Mouse (Mus musculus) heart, adult 8-10 months (tissue): Measurements from ENCODE around the gene Limd2. TPM values are rescaled to one million over a fixed set of nuclear protein-coding genes. Genes with fewer than 3 reads are reported as not detected.

Experiments used
- DNase-seq: peaks from one replicate; pipeline ENCODE4 v3.0.0; 2022; ENCODE audit warnings: low spot score
- total RNA-seq, 4 experiments: library from RNA; stranded (reverse); gene quantifications; 2 replicates each; pipeline ENCODE4 v1.2.4; 2022

The Limd2 gene
- total RNA-seq, 4 experiments from 2014 or later = 1.7 to 3.9 (median 3.4) TPM

DNA sequence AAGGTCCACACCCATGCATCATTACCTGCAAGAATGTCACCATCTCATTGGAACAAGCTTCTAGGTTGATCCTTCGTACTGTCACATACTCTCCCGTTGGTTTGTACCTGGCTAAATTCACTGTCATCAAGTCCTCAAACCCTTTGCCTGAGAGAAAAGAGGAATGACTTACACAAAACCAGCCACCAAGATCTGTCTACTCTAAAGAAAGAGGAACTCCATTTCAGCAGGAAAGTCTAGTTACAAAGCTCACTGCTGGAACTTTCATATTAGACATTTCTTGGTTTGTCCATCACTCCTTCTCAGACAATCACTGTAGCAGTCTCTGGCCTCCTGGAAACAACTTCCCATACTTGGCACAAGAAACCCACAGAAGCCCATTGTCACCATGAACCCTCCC, 12.6 kb upstream of the Limd2 start:
- no peak for DNase-seq

DNA sequence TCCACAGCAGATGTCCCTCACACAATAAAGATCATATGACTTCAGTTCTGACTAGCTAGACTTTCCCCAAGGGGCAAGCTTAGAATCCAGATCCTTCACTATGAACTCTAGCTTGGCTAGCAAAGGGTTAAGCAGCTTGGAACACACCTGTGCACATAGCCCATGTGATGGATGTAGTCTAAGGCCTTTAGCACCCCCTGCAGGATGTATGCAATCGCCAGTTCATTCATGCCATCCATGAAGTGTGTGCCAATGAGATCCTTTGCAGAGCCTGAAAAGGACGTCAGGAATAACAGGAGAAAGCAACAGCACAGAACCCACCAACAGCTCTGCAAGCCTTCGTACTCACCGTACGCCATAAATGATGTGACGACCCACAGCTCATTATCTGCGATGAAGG, 10.1 kb upstream of the Limd2 start:
- DNase-seq = no peak

DNA sequence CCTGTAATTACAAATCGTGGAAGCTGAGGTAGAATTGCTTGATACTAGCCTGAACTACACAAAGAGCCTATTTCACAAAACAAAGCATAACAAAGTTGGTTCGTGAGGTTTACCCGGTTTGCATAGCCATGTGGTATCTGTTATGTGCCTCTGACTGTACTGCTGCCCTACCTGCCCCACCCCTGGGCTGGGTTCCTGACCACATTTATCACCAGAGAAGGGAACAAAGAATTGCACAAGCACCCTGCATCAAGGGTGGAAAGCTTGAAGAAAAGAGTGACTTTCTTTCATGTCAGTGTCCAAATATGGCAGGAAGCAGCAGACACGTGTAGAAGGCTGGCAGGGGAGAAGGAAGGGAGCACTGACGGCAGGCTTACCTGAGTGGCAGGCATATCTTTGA, 6.8 kb upstream of the Limd2 start:
- no peak for DNase-seq

DNA sequence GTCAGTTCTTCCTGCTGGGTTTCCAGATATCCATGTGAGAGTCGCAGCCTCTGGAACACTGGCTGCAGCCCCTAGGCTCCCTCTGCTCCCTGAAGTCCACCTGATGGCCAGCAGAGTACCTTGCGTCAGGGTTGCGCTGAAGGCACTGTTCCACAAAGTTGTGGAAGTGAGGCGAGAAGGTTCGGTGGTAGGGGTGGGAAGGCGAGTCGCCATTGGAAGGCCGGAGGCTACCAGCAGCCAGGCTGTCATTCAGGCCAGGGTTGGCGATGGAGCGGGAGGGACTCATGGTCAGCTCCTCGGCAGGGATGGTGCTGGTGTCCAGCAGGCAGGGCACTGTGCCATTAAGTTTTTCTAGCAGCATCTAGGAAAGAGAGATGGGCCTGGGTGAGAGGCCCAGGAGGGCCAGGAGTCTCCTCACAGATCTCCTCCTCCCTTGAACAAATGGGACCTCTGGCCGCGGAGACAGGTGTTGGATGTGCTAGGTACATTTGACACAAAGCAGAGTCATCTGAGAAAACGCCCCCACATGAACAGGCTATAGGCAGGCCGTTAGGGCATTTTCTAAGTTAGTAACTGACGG, 4.0 kb upstream of the Limd2 start:
- no peak for DNase-seq

DNA sequence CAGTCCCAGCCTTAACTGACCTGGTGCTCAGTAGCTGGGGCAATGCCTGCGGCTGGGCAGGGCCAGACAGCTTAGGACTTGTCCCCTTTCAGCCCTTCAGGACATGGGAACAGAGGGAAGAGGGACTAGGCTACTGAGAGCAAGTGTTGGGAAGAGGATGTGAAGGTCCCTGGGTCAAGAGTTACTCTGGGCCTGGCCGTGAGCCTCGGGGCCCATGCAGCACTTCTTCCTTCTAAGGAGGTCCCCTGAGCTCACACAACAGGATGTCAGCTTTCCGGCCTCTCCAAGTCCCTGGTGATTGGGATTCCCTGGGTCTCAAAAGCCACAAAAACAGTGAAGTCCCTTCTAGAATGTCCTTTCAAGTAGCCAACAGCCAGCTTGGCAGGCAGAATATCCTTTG, 2.9 kb upstream of the Limd2 start:
- DNase-seq = peak; percentile 49

DNA sequence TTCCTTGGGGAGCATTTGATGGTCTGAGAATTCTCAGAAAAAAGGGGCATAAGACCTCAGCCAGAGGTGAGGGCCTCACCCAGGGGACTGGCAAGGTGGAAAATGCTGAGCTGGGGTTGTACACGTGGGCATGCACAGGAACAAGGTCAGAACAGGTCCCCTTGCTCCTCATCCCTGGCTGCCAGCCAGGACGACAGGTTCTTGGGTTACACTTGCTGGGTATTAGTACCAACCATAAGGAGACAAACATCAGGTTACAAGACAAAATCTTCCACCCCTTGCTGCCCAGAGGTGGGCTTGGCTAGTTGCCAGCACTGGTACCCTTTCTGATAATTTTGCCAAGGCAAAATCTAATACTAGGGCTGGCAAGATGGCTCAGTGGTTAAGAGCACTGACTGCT, 1.6 kb upstream of the Limd2 start:
- no peak for DNase-seq

DNA sequence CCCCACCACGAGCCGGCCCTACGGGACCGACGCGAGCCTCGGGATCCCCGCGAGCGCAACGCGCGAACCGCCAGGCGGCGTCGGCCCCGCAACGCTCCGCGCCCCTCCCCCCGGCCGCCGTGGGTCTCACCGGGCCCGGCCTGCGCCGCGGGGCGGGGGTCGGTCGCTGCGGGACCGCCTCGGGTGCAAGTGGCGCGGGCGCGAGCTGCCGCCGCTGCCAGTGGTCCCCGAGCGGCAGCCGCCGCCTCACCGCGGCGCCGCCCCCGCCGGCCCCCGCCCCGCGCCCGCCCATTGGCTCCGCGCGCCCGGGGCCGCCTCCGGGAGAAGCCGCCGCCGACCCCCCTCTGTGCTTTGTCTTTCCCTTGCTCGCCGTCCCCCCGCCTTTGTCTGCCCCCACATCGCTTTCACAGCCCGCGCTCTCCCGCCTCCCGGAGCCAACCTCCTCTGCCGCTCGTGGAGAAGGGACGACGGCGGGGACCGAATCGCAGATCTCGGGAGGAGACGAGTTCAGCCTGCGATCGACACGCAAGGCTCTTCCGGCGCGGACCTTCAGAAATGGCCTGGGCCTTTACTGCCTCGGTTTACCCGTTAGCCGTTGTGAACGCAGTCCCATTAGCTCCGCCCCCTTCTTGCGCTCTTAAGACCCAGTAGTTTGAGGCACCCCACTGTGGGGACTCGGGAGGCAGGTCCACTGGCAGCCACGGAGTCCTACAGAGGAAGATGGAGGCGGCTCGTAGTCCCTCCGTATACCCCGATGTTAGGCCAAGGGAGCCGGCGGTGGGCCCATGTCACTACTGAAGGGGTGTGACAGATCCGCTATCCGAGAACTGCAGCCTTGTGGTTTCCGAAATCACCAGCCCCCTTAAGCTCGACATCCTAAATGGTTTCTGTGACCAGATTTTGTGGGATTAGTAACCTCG, 479 bp downstream of the Limd2 start:
- peak; percentile 55 for DNase-seq

DNA sequence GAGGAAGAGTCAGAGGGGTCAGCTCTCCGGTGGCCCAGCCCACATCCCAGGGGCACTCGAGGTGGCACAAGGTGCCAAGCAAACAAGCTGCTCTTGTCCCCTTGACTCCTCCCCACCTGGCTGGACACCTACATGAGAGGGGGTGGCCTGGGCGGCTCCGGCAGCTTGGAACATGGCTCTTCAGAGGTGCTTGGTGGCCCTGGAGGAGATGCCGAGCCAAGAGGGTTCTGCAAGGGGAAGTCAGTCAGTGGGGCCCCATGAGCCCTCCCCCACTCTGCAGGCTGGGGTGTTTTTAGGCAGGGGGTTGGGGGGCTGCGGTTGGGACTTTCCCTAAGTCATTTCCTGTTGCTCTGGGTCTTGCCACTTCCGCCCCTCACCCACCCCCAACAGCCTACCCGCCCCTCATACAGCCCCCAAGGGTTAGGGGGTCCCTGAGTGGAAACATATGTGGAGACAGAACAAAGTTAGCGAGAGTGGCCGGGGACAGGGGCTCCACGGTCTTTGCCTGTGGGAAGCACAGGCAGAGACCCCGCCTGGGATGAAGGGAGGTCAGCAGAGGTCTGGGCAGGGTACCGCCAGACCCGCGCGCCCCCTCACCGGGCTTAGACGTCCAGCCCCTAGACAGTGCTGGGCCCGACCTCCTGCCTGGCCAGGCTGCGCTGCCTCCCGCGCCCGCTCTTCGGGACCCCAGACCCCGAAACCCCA, 1.3 kb downstream of the Limd2 start:
- DNase-seq = no peak

DNA sequence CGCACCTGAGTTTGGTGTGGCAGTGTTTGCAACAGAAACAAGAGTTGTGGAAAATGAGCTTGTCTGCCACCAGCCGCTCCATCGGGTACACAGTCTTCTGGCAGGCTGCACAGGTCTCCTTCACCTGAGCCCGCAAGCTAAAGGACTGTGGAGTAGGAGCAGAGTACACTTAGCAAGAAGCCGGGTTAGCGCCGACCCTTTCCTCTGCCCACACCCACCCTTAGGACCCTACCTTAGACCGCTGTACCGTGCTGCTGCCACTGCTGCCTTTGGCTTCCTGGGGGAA, 1.8 kb downstream of the Limd2 start:
- no peak for DNase-seq

DNA sequence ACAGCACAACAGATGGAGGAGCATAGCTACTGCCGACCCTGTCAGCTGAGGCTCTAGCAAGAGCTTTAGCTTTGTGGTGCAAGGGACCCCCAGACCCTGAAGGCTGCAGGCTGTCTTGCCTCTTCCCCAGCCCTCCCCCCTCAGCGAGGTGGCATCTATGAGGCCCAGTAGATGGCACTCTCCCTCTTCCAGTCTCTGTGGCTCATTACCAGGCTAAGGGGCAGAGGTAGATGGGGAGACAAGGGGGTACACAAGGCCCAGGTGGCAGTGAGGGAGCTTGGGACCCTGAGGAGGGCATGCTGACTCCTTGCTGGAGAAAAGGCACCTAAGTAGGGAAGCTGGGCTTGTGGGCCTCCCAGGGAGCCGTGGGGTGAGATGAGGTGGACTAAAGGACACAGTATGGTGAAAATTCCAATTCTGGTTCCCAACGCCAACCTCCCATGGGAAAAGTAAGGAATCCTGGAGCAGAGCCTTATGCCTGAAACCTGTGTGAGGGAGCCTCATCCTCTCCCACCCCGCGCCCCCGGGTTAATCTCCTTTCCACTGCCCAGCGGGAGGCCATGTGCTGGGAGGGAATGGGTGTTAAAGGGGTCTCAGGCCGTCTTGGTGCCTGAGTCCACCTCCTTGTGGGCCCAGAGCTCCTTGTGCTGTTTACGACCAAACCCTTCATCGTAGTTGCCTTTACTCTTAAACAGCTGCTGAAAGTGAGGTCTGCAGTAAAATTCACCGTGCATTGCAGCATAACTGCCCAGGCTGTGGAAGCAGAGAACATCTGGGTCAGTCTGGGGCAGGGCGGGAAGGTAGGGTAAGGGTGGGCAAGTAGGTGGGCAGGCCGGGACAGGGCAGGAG, 2.4 kb downstream of the Limd2 start:
- DNase-seq = no peak

DNA sequence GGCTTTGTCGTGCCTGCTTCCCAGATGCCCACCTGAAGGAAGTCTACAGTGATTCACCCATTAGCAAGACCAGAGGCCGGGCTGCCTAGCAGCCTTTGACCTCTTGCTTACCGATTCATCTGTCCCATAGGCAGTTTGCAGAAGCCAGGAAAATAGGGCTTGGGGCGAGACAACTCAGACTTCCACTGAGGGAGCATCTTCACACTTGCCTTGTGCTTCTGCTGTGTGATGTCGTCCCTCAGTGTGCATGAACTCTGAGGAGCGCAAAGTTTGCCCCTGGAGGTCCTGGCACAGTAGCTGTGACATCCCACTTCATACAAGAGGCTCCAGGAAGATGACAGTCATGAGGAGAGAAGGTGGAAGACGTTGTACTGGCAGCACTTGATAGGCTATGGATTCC, 3.5 kb downstream of the Limd2 start:
- DNase-seq = no peak

DNA sequence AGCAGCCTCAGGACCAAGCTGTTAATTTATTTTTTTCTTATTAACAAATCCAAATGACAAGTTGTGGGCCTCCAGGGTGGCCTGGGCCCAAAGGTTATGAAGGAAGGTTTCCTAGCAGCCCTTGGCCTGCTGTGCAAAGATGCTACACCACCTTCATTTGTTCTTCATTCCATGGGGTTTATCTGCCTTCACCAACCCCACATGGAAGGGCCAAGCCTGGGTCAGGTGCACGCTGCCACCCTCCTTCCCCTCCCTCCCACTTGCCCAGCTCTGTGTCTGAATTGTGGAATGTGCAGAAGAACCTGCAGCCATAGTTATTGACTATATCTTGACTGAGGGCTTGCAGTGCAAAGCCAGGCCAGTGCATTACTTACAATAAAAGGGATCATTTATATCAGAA, 4.4 kb downstream of the Limd2 start:
- no peak for DNase-seq

DNA sequence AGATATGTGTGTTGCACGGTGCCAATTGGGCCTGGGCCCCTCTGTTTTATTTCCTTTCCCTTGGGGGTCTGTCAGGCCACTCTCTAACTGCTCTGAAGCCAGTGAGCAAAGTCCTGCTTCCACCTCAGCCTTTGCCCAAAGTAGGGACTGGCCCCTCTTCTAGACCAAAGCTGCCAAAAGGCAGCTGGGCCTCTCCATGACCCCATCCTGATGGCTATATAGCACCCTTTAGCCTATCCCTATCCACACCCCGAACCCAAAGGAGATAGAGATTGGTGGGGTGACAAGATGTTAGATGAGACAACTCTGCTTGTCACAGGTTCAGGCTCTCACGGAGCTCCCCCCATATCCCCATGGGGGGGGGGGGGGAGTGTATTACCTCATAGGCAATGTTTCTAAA, 4.9 kb downstream of the Limd2 start:
- no peak for DNase-seq

DNA sequence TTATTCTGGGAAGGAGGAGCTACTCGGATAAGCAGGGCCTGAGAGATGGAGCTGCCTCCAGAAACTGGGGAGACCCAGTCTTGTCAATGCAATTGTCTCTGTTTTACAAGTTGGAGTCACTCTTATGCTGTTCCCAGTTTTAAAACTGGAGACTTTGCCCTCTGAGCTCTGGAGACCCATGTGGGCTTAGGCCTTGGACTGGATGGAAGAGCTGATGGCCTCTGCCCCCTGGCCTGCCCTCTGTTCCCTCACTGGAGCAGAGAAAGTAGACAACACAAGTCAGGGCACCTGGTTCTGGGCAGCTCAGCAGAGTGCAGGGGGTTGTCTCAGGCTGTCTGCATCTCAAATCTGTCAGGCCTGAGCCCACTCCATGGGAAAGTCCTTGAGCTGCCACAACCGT, 5.9 kb downstream of the Limd2 start:
- DNase-seq = no peak

DNA sequence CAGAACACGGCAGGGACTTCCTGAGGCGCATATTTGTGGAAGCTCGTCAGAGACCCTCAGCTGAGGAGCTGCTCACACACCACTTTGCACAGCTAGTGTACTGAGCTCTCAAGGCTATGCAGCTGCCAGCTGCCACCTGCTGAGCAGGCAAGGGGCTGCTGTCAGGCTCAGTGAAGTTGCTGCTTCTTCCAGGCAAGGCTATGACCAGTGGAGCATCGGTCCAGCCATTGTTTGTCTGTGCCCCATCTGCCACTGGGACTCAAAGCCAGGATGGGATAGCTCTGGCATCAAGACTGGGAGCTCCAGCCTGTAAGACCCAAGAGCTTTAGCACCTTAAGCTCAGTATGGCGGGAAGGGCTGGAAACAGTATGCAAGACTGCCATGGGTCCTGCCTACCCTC, 6.6 kb downstream of the Limd2 start:
- no peak for DNase-seq

DNA sequence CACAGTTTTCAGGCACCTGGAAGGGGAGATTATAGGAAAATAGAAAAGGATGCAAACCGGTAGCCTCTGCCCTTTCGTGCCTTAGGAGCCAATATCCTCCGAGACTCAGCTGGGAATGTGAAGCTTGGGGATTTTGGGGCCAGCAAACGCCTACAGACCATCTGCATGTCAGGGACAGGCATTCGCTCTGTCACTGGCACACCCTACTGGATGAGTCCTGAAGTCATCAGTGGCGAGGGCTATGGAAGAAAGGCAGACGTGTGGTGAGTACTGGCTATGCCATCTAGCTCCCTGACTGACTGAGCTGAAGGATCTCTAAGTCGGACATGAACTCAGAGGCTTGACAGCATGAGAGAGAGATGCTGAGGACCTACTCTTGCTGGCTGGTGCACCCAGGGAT, 8.5 kb downstream of the Limd2 start:
- no peak for DNase-seq

DNA sequence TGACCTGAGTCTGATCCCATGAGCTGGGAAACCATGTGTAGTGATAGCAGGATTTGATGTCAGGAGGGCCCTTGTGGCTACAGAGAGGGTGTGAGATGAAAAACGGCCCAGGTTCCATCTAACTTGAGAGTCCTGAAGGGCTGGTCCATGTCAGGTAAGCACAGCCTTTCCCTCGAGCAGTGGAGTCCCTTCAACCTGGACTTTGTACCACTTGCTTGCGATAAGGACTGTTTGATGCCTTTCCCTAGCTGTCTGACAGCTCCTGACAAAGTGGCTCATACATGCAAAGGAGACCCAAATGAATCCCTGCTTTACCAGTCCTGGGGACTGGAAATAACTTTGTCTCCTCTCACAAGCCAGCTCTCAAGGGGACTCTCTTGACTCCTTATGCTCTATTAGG, 9.4 kb downstream of the Limd2 start:
- DNase-seq = no peak

DNA sequence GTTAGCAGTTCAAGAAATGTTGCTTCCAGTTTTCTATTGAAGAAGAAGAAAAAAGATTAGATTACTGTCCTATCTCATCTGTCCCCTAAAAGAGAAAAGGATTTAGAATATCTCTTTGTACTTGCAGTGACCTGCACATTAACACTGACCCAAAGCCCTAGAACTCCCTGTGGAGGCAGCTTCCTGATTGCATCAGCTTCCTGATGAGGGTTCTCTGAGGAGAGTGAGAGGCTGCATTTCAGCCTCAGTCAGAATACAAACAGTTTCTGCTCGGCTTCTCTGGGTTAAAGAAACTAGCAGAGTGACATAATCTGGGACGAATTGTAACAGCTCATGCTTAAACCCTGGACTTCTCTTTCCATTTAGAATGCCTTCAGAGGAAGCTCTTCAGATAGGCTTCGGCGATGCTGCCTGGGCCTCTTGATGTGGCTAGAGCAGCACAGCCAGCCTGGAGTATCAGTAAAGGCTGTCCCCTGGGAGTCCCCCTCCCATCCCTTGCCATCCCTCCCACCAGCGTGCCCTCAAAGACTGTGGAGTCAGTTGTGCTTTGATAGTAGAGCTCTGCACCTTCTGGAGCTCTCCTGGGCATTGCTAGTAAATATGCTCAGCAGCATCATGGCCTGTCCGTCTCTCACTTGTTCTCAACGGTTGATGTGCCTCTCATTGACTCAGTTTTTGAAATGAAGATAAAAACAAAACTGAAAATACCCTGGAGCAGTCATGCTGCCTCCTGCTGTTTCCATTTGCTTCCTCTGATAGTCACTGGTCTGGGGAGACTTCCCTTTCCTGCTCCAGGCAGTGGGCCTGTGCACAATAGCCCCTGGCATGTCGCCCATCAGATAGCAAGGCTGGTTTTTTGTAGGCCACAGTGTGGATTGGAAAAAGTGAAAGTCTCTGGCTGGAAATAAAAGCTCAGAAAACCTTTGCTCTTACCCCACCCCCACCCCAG, 25.8 kb downstream of the Limd2 start:
- DNase-seq = peak; percentile 91

DNA sequence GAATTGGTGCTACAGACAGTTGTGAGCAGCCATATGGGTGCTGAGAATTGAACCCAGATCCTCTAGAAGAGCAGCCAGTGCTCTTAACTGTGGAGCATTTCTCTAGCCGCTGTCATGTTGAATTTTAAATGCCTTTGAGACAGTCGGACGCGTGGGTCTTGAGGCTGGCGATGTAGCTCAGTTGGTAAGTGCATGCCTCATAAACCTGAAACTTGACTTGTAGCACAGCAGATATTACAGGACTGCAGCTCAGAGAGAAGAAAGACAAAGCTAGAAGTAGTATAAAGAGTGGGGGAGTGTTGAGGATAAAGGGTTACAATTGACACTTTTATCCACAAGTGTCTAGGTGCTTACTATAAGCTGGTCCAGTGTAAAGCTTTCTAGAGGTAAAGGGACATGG, 28.1 kb downstream of the Limd2 start:
- DNase-seq = no peak

DNA sequence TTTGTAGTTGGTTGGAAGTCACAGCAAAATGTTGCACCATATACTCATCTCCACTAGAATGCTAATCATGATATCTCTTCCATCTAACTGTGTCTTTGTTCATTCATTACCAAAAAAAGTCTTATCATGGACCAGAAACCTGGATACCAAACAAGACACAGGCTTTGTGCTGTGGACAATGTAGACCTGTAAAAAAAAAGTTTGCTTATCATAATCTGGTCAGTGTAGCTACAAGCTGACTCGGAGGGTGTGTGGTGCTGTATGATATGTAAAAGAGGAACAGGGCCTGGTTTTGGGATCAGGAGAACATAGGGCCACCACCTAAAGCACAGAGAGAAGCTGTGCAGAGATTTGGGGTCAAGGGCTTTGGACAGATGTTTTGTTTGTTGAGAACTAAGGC, 31.2 kb downstream of the Limd2 start:
- DNase-seq = no peak
